Mouse (Mus musculus) spleen, adult 12 weeks (tissue): Measurements from ENCODE around the gene Hsd17b12.

ENCODE experiments used
- DNase-seq: peaks from one replicate; pipeline ENCODE4 v3.0.0; 2022; ENCODE audit warnings: low spot score

Gene Hsd17b12

GRCm38 (mm10) chr2:94157592-94158519 lies at the start of gene Hsd17b12:
Gene Hsd17b12, minus strand, starts transcription at chr2:94157964.
- peak; percentile 93 for DNase-seq

- DNase-seq, result no peak
Observed at GRCm38 (mm10) chr2:94184906-94185305, 27.1 kb upstream of the Hsd17b12 start.

- DNase-seq, result no peak
Observed at GRCm38 (mm10) chr2:94184142-94184541, 26.4 kb upstream of the Hsd17b12 start.

GRCm38 (mm10) chr2:94179030-94179407 lies 21.3 kb upstream of the Hsd17b12 start:
- no peak for DNase-seq

- peak; percentile 74 for DNase-seq
Observed at GRCm38 (mm10) chr2:94178321-94179029, 20.7 kb upstream of the Hsd17b12 start.

DNA sequence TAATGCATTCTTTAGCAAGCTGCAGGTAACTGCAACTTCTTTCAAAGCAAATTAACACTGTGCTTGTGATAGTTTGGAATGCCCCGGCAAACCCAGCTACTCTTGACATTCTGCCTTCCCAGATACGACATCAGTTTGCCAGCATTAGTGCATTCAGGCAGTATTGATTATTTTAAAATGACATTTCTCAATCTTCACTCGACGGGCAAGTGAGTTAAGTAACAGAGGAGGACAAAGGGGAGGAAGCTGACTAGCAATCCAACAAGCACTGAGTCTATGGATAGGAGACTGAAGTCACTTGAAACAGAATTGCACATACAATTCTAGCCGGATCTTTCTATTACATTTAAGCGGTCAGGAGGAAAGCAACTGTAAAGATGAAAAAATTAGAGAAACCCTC lies 19.5 kb upstream of the Hsd17b12 start:
- DNase-seq, result no peak

DNA sequence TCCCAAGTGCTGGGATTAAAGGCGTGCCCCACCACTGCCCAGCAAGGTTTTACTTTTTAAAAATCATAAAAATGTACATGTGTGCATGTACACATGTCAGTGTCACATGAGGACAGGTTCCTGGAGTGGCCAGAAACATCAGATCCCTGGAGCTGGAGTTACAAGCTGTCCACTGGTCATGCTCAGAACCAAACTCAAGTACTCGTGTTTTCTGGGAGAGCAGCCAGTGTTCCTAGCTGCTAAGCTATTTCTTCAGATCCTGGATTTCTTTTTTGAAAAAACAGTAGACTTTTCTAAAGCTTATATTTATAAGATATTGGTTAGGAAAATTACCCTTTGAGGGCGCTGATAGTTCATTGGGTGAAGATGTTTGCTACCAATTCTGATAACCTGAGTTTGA lies 18.6 kb upstream of the Hsd17b12 start:
- DNase-seq, result no peak

GRCm38 (mm10) chr2:94173549-94173948 lies 15.8 kb upstream of the Hsd17b12 start:
- no peak for DNase-seq

DNA sequence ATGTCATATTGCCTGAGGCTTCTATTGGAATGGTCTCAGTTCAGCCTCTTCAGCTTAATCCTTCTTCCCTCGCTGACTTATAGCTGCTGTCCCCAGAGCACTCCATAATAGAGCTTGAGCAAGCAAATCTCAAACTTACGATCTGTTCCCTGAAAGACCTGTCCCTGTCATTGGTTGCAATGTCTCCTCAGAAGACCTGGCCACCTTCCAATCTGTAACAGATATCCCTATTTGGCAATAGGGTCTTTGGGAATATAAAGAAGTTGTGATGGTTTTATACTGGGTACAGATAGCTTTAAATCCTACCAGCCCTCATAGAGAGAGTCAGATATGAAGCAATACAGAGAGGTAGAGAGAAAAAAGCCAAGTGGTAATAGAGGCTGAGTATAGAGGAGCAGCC lies 5.4 kb upstream of the Hsd17b12 start:
- DNase-seq, result no peak

DNA sequence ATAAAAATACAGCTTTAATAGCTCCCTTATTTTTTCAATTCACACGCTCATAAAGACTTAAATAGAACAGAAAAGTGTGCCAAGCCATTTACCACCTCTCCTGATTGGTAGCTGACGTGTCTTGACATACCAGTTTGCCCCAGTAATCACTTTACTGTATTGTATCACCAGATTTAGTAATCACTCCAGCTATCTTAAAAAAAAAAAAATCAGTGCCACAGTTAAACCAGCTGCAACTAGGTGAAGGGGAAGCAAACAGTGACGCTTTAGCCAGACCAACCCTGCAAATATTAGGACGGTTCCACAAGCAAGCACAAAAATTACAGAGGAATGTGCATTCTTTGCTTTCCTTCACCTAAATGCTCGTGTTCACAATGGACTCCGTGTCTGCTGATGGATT lies 4.4 kb upstream of the Hsd17b12 start:
- no peak for DNase-seq

DNA sequence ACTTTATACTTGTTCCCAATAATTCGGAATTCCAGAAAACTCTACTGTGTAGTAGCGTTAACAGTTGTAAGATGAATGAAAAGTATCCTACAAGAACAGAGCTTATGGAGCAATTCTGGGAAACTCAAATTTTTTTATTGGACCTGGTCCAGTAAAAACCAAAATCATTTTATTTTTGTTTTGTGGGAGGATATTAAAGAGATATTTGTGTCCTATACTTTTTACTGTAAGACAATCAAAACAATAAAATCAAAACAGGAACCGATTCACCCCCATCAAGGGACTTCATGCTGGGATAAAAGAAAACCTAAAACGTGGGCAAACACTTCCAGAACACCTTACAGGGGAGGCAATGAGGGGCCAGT lies 738 bp upstream of the Hsd17b12 start:
- no peak for DNase-seq

- no peak for DNase-seq
Observed at GRCm38 (mm10) chr2:94157051-94157450, 713 bp downstream of the Hsd17b12 start.

DNA sequence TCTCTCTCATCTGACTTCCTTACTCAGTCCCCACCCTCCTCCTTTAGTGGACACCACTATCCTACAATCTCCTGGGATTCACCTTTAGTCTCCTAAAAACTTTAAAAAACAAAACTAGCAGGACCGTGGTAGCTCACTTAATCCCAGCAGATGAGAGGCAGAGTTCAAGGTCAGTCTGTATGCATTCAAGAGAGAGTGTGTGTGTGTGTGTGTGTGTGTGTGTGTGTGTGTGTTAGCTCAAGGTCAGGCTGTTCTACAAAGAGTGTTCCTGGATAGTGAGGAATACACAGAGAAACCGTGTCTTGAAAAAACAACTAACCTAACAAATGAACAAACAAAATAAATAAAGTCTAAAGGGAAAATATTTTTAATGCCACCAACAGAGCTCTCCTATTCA lies 12.6 kb downstream of the Hsd17b12 start:
- no peak for DNase-seq

- DNase-seq, result no peak
Observed at GRCm38 (mm10) chr2:94144520-94145145, 13.1 kb downstream of the Hsd17b12 start.

- DNase-seq, result no peak
Observed at GRCm38 (mm10) chr2:94141293-94141692, 16.5 kb downstream of the Hsd17b12 start.

- no peak for DNase-seq
Observed at GRCm38 (mm10) chr2:94138469-94139390, 19.0 kb downstream of the Hsd17b12 start.

DNA sequence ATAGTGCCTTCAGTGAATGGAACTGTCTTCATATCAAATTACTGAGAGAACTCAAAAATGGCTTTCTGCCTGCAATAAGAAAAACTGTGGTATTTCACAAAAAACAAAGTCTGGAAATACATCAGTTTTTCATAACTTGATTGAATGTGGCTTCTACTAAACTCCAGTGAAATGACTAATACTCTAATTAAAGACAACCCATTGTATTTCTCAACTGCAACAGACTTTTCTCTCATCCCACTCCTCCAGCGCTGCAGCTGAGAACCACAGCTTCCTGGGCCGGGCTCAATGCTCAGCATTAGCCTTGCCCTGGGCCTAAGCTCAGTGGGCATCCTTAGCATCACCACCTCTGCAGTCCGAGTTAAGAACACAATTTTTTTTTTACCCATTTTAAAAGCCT lies 20.9 kb downstream of the Hsd17b12 start:
- no peak for DNase-seq

GRCm38 (mm10) chr2:94128496-94128895 lies 29.3 kb downstream of the Hsd17b12 start:
- DNase-seq, result no peak

GRCm38 (mm10) chr2:94122182-94123041 lies 35.4 kb downstream of the Hsd17b12 start:
- DNase-seq, result no peak

DNA sequence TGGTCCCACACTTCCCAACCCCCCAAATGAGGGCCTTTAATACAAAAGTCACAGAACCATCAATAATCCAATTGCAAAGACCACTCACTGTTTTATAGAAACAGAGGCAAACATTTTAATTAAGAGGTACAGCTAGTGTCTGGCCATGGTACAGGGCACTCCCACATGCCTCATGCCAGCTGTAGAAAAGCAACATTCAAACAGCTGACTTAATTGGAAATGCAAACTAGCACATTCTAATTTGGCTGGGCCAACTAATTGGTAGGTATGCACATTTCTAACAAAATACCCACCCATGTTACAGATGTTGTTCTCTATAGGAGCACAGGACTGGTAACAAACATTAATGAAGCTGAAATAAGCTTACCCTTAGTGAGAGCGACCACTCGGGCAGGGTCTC lies 54.0 kb downstream of the Hsd17b12 start:
- DNase-seq, result no peak

GRCm38 (mm10) chr2:94089901-94090300 lies 67.9 kb downstream of the Hsd17b12 start:
- no peak for DNase-seq
